Mouse (Mus musculus) mouse trophoblast stem cell (cell line): ENCODE data around the gene Ttc34.

Experiments used
- in situ Hi-C, 2 experiments: fragments of 300-500 bp; cut with MseI, MboI; formaldehyde crosslinking; loops; 2 replicates in 1 of 2; 3 replicates in 1 of 2; pipeline ENCODE4 v1.15.1; 2025

The Ttc34 gene

GRCm38 (mm10) chr4:154837170-154837569 lies at the start of gene Ttc34:
Gene Ttc34, plus strand, starts transcription at chr4:154837459.
- in situ Hi-C loops, result no loop called here

- in situ Hi-C loops, result no loop called here
Measured at GRCm38 (mm10) chr4:154787960-154788702, 49.1 kb upstream of the Ttc34 start.

- in situ Hi-C loops, result no loop called here
Measured at GRCm38 (mm10) chr4:154791894-154792293, 45.4 kb upstream of the Ttc34 start.

GRCm38 (mm10) chr4:154793499-154793898 lies 43.8 kb upstream of the Ttc34 start:
- in situ Hi-C loops, result no loop called here

GRCm38 (mm10) chr4:154797834-154798233 lies 39.4 kb upstream of the Ttc34 start:
- in situ Hi-C loops, result no loop called here

GRCm38 (mm10) chr4:154800543-154800942 lies 36.7 kb upstream of the Ttc34 start:
- in situ Hi-C loops, result no loop called here

GRCm38 (mm10) chr4:154802210-154802609 lies 35.0 kb upstream of the Ttc34 start:
- in situ Hi-C loops, result no loop called here

- in situ Hi-C loops, result loop anchor here in 1 of 2 experiments (10.0 kb wide), 1 partner anchor 501 kb away; no protein-coding TSS in a partner anchor
Measured at GRCm38 (mm10) chr4:154825662-154826061, 11.6 kb upstream of the Ttc34 start.

GRCm38 (mm10) chr4:154826224-154826623 lies 11.0 kb upstream of the Ttc34 start:
- in situ Hi-C loops, result loop anchor here in 1 of 2 experiments (10.0 kb wide), 1 partner anchor 501 kb away; no protein-coding TSS in a partner anchor

- in situ Hi-C loops, result loop anchor here in 1 of 2 experiments (10.0 kb wide), 1 partner anchor 502 kb away; no protein-coding TSS in a partner anchor
Measured at GRCm38 (mm10) chr4:154827181-154827580, 10.1 kb upstream of the Ttc34 start.

GRCm38 (mm10) chr4:154827861-154828610 lies 9.2 kb upstream of the Ttc34 start:
- in situ Hi-C loops, result loop anchor here in 1 of 2 experiments (10.0 kb wide), 1 partner anchor 503 kb away; no protein-coding TSS in a partner anchor

- in situ Hi-C loops, result no loop called here
Measured at GRCm38 (mm10) chr4:154831915-154832573, 5.2 kb upstream of the Ttc34 start.

GRCm38 (mm10) chr4:154836183-154836915 lies 910 bp upstream of the Ttc34 start:
- in situ Hi-C loops, result no loop called here

- in situ Hi-C loops, result no loop called here
Measured at GRCm38 (mm10) chr4:154838741-154839140, 1.5 kb downstream of the Ttc34 start.

GRCm38 (mm10) chr4:154839406-154839805 lies 2.1 kb downstream of the Ttc34 start:
- in situ Hi-C loops, result no loop called here

GRCm38 (mm10) chr4:154852696-154853095 lies 15.4 kb downstream of the Ttc34 start:
- in situ Hi-C loops, result no loop called here

GRCm38 (mm10) chr4:154853881-154854280 lies 16.6 kb downstream of the Ttc34 start:
- in situ Hi-C loops, result no loop called here

- in situ Hi-C loops, result no loop called here
Measured at GRCm38 (mm10) chr4:154854676-154855345, 17.6 kb downstream of the Ttc34 start.

GRCm38 (mm10) chr4:154855721-154856479 lies 18.6 kb downstream of the Ttc34 start:
- in situ Hi-C loops, result no loop called here

GRCm38 (mm10) chr4:154856480-154856837 lies 19.2 kb downstream of the Ttc34 start:
- in situ Hi-C loops, result no loop called here
